Mouse (Mus musculus): ENCODE measurements around the gene Wfdc21. TPM values are rescaled to one million over a fixed set of nuclear protein-coding genes. Genes with fewer than 3 reads are reported as not detected.

Wfdc21 gene
- 1,776 TPM for polyA plus RNA-seq (2014; fragmentation: Illumina TruSeq; extraction: RNeasy Lipid Tissue Mini Kit (QIAGEN cat#74804); ENCODE audit: low read depth, low replicate concordance)

DNA sequence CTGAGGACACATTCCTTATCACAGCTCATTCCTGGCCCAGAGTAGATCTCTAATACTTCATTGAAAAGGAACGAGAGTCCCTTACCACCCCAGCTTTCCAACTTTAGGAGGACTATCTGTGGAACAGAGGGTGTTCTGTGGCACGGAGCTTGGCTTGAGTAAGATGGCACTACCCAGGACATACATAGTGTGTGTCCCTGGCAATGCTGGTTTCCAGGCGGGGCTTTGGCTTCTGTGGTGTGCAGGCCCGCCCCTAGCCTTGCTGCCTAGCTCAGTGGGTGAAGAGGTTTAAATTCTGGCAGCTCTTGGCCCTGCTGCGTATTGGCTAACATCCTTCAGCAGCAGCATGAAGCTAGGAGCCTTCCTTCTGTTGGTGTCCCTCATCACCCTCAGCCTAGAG lies at the start of gene Wfdc21:
Gene Wfdc21, plus strand, starts transcription at position 260 of the 400 bp plus-strand sequence.

DNA sequence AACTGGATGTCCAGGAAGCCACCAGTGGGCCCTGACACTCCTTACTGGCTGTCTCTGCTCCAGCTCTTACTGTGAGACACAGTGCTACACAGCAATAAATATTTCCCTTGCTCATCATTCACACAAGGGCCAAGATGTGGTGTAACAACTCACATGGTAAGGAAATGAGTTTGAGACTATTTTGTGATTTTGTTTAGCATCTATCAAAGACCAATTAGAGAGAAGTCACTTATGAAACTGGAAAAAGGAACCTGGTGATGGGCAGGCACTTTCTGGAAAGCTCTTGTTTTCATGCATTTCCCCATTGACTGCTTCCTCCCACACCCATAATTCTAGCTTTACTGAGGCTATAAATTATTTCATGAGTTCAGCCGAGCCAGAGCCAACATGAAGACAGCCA lies 43.0 kb upstream of the Wfdc21 start, which contains the start of gene Wfdc17:
Gene Wfdc17, plus strand, starts transcription at position 287 of the 400 bp plus-strand sequence.

DNA sequence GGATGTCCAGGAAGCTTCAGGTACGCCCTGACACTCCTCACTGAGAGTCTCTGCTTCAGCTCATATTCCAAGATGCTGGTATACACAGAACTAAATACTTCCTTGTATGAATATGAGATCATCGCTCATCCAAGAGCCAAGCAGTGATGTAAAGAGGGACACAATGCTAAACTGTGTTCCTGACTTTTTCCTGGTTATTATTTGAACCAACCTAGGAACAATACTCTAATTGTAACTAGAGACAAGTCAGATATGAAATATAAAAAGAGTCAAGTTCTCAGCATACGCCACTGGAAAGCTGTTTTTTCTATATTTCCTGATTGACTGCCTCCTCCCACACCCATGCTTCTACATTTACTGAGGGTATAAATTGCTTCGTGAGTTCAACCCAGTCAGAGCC lies 38.0 kb upstream of the Wfdc21 start, which contains the start of gene Wfdc18:
Gene Wfdc18, plus strand, starts transcription at position 301 of the 400 bp plus-strand sequence.

DNA sequence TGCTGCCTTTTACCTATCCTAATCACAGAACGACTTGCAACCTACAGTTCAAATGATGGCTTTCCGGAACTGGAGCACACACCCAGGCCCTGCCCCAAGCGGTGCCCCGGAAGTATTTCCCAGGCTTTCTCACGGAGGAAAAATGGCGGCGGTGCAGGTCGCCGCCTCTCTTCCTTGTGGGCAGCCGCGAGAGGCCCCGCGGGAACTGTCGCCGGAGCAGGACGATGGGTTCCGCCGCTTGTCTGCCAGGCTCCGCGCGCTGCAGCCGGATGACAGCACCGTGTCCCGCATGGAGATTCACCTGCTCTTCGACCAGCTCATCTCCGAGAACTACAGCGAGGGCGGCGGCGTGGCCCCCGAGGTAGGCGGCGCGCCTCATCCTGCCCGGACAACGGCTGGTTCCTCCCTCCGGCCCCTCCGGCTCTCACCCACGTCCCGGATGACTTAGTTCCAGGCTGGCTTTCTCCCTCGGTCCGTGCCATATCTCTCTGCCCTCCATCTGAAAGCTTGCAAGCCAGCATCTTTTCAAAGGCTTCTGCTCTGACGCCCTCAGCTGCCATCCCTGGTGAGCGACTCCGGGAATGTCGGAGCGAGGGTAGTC lies 6.9 kb downstream of the Wfdc21 start, which contains the start of gene Heatr6:
Gene Heatr6, plus strand, starts transcription at position 116 of the 601 bp plus-strand sequence.

Other genes starting within 250 kb of the Wfdc21 start
- gene Heatr9, start 224.8 kb upstream of the Wfdc21 start, polyA plus RNA-seq (2014; fragmentation: Illumina TruSeq; extraction: RNeasy Lipid Tissue Mini Kit (QIAGEN cat#74804); ENCODE audit: low read depth, low replicate concordance): not detected
- 2.0 TPM for gene Ccl5, start 216.4 kb upstream of the Wfdc21 start, polyA plus RNA-seq (2014; fragmentation: Illumina TruSeq; extraction: RNeasy Lipid Tissue Mini Kit (QIAGEN cat#74804); ENCODE audit: low read depth, low replicate concordance)
- gene Ccl9, start 168.3 kb upstream of the Wfdc21 start, polyA plus RNA-seq (2014; fragmentation: Illumina TruSeq; extraction: RNeasy Lipid Tissue Mini Kit (QIAGEN cat#74804); ENCODE audit: low read depth, low replicate concordance): 188 TPM
- 19.0 TPM for gene Ccl6, start 153.9 kb upstream of the Wfdc21 start, polyA plus RNA-seq (2014; fragmentation: Illumina TruSeq; extraction: RNeasy Lipid Tissue Mini Kit (QIAGEN cat#74804); ENCODE audit: low read depth, low replicate concordance)
- gene Rpl9-ps1, start 101.3 kb upstream of the Wfdc21 start, polyA plus RNA-seq (2014; fragmentation: Illumina TruSeq; extraction: RNeasy Lipid Tissue Mini Kit (QIAGEN cat#74804); ENCODE audit: low read depth, low replicate concordance): not detected
- gene Ccl3, start 97.6 kb upstream of the Wfdc21 start, polyA plus RNA-seq (2014; fragmentation: Illumina TruSeq; extraction: RNeasy Lipid Tissue Mini Kit (QIAGEN cat#74804); ENCODE audit: low read depth, low replicate concordance): 0.58 TPM
- gene Ccl4, start 84.4 kb upstream of the Wfdc21 start, polyA plus RNA-seq (2014; fragmentation: Illumina TruSeq; extraction: RNeasy Lipid Tissue Mini Kit (QIAGEN cat#74804); ENCODE audit: low read depth, low replicate concordance): not detected
- 88.0 TPM for gene Wfdc17, start 42.9 kb upstream of the Wfdc21 start, polyA plus RNA-seq (2014; fragmentation: Illumina TruSeq; extraction: RNeasy Lipid Tissue Mini Kit (QIAGEN cat#74804); ENCODE audit: low read depth, low replicate concordance)
- gene Wfdc18, start 37.9 kb upstream of the Wfdc21 start, polyA plus RNA-seq (2014; fragmentation: Illumina TruSeq; extraction: RNeasy Lipid Tissue Mini Kit (QIAGEN cat#74804); ENCODE audit: low read depth, low replicate concordance): not detected
- 2.7 TPM for gene Heatr6, start 6.8 kb downstream of the Wfdc21 start, polyA plus RNA-seq (2014; fragmentation: Illumina TruSeq; extraction: RNeasy Lipid Tissue Mini Kit (QIAGEN cat#74804); ENCODE audit: low read depth, low replicate concordance)
- gene Hnf1b, start 103.1 kb downstream of the Wfdc21 start, polyA plus RNA-seq (2014; fragmentation: Illumina TruSeq; extraction: RNeasy Lipid Tissue Mini Kit (QIAGEN cat#74804); ENCODE audit: low read depth, low replicate concordance): 8.5 TPM
- gene Ddx52, start 195.1 kb downstream of the Wfdc21 start, polyA plus RNA-seq (2014; fragmentation: Illumina TruSeq; extraction: RNeasy Lipid Tissue Mini Kit (QIAGEN cat#74804); ENCODE audit: low read depth, low replicate concordance): 27.0 TPM
- gene Synrg, start 217.5 kb downstream of the Wfdc21 start, polyA plus RNA-seq (2014; fragmentation: Illumina TruSeq; extraction: RNeasy Lipid Tissue Mini Kit (QIAGEN cat#74804); ENCODE audit: low read depth, low replicate concordance): 7.0 TPM